Mouse (Mus musculus) ES-Bruce4 (cell line): Measurements from ENCODE around the gene Phyh.

ENCODE experiments used
- CTCF ChIP-seq: IDR thresholded peaks from one replicate; pipeline ENCODE4 v1.8.1; 2011; ENCODE audit warnings: low read depth, low read length
- EP300 ChIP-seq: IDR thresholded peaks from 2 replicates; pipeline ENCODE4 v1.6.1; 2011; ENCODE audit warnings: low read depth, low read length; ENCODE audit not compliant: insufficient read depth
- POLR2A ChIP-seq: IDR thresholded peaks from one replicate; pipeline ENCODE4 v1.8.1; 2011; ENCODE audit warnings: low read length; ENCODE audit not compliant: insufficient read depth

DNA sequence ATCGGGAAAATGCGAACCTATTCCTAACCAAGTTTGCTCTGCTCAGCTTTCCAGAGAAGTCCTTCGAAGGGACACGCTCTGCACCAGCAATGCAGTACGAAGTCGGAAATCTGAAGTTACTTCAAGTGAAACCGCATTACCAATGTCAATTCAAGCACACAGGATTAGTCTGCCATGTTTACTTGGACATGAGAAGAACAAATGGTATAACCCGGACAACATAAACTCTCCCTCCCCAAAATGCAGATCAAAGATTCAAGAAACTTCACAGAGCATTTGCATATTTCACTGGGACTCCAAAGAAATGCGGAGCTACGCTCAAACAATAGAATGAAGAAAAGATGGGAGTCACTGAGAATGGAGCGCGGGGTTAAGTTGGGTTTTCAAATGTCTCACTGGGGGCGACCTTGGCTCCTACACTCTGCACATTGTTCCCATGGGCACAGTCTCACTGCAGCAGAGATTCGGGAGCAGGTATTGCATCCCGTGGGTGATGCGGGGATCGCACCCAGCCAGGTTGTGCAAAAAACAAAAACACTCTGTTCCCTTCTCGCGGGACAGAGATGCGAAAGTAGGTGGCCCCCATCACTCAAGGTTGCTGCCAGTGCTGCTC is 38.0 kb upstream of the Phyh start:
- TF ChIP-seq POLR2A (no peak), CTCF (no peak), EP300 (no peak)
